Mouse (Mus musculus) c-Kit-negative CD71-positive TER-119-positive erythroid progenitor cells, embryonic 14.5 days (primary cell): Measurements from ENCODE around the gene Tac2.
"Not testable (repeated sequence)": the region's sequence is repeated elsewhere in the genome, so short reads cannot be mapped to it uniquely, and the experiment has no call there.

Source experiments
- DNase-seq: peaks from one replicate; pipeline ENCODE4 v3.0.0-alpha.2; 2013; ENCODE audit warnings: low read depth, low spot score

The Tac2 gene

DNA sequence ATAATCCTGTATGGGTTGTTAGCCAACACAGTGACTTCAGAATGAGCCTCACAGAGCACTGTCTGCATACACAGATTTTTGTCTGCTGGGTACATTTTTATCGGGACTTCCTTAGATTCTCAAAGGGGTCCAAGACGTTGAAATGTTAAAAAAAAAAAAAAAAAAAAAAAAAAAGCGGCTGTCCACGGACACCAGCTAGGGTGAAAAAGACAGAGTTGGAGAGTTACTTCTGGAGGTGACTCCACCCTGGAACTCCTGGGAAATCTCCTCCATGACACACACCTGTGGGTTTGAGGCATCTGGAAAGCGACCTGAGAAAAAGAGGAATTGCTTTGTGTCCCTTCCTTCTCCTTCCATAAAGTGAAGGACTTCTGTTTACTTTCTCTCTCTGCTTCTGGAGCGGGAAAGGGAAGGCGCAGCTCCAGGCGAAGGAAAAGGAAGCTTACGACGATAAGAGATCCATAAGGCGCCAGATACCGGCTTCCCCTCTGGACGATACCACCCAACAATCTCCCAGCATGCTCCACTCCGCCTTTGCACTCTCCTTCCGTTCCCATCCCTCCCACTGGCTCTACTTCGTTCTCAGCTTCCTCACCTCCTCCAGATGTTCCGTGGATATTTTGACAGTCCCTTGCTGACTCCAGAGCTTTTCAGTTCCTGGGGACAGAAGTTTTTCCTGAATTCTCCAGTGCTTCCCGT is 31.6 kb downstream of the Tac2 start:
- DNase-seq = no peak

DNA sequence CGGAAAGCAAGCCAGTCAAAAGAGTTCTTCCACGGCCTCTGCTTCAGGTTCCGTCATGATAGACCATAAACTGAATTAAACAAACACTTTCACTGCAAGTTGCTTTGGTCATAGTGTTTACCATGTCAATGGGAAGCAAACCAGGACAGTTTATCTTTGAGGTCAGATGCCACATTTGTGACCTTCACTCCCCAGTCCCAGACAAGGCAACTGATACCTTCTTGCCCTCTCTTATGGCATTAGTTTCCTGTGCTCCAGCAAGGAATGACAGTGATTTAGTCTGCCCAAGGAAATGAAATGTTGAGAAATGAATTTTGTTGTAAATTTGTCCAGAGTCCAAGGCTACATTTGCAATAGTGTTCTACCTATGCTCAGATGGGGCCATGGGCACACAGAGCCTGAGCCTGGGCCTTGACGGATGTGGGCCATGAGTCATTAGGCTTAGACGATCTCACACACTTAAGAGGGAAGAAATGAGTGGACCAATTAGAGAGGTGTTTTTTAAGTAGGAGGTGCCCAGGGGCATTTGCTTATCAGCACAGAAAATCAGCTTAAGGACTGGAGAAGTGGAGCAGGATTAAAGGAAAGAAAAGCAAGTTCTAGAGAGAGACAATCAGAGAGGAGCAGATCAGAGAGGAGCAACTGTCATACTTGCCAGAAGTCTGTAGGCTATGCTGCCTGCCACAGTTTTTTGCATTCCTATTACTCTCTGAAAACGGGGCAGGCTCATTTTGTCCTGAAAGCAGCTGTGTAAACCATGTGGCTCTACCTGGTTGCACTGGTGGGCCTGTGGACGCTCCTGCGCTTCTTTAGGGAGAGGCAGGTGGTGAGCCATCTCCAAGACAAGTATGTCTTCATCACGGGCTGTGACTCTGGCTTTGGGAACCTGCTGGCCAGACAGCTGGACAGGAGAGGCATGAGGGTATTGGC is 35.2 kb downstream of the Tac2 start, which contains the start of the genes Rdh1 and Rdh16f1:
TSS of gene Rdh1 (plus strand) at position 541 of the 930 bp plus-strand sequence.
TSS of gene Rdh16f1 (plus strand) at position 607 of the 930 bp plus-strand sequence.
- no peak for DNase-seq

DNA sequence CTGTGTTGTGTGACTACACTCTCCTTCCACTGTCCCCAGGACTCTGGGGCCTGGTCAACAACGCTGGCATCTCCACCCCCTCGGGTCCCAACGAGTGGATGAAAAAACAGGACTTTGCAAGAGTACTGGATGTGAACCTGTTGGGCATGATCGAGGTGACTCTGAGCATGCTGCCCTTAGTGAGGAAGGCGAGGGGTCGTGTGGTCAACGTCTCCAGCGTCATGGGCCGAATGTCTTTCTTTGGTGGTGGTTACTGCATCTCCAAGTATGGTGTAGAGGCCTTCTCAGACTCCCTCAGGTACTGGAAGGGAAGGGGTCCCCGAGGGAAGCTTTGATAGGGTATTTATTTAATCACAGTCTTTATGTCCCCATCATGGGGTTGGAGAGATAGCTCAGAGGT is 38.6 kb downstream of the Tac2 start:
- not testable (repeated sequence) for DNase-seq

DNA sequence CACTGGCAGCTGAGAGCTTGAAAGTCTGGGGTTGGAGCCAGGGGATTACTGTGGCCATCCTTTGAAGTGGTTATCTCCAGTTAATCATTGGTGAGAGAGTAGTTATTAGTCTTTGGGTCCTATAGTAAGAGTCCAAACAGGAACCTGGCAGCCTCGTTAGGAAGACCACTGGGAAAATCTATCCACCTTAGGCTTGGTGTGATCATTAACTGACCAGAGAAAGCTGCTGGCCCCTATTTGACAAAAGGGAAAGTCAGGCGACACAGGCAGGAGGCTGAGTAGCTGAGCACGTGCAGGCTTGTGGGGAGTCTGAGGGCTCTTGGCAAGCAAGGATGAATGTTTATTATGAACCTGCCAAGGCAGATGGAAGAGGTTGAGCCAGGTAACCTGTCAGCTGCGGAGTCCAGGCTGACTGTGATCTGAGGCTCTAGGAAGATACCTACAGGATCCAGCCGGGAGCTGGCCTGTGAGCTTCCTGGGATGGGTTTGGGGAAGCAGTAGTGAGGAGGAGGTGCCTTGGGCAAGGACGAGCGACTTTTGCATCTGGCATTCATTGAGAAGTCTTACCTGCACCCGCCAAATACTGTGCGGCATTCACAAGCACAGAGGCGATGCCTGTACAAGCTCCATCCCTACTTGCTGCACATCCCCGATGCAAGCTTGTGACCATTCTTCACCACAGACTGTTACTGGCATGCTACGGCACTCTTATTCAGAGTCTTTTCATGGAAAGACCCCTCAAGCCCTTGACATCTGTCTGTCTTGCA is 39.8 kb downstream of the Tac2 start:
- no peak for DNase-seq

DNA sequence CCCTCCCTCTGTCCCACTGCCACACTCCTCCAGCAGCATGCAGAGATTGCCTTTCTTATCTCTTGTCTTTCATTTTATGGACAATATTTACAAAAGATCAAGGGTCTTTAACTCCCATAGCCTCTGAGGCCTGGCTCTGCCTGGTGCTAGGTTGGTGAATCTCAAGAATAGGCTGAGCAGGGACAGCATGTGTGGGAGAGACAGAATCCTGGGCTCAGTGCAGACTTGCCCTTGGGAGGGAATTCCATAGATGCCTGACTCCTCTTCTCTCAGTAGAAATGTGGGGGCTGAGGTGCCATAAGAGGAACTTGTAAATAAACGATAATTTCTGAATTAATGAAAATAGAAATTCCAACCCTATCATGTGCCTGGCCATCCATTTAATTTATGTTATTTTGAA is 42.3 kb downstream of the Tac2 start:
- DNase-seq = no peak

DNA sequence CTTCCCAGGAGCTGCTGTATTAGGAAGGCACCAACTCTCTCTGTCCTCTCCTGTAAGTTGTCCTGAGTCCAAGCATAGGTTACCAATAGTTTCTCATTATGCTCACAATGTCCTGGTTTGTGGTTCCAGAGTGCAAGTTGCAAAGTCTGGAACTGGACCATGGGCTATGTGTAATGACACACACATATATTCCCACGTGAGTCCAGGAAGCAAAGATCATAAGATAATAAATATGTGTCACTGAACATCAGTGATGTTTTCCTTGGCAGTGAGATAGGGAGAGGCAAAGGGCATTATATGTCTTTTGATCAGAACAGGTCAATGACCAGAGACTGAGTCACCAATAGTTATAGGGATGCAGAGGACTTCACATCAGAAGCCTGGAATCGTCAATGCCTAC is 51.7 kb downstream of the Tac2 start, which contains the start of gene Rdh9:
TSS of gene Rdh9 (plus strand) at position 376 of the 400 bp plus-strand sequence.
- no peak for DNase-seq
